Mouse (Mus musculus) heart, embryonic 14.5 days (tissue): ENCODE results near the gene Ppp4r1. TPM values are rescaled to one million over a fixed set of nuclear protein-coding genes. Genes with fewer than 3 reads are reported as not detected.

ENCODE experiments used
- ATAC-seq: fragments of 200-750 bp; cut with Nextera tagmentation; 2 replicates; pipeline ENCODE4 v1.8.0; 2017; ENCODE audit warnings: low read depth, moderate TSS enrichment; ENCODE audit not compliant: insufficient number of reproducible peaks, insufficient read depth, low FRiP score
- H3K27ac ChIP-seq, 2 experiments: fragments of 200-500 bp in 1 of 2; fragments of 300-500 bp in 1 of 2; sonication (generic) in 1 of 2; replicated peaks in 1 of 2; 2 replicates each; pipeline ENCODE4 v1.5.1; 2012 to 2014; ENCODE audit warnings: low read depth in 2 of 2, low read length in 2 of 2, control low read depth in 1 of 2, mild to moderate bottlenecking in 1 of 2, mixed read lengths in 1 of 2; ENCODE audit not compliant: control insufficient read depth in 1 of 2, insufficient read depth in 1 of 2
- H3K27me3 ChIP-seq: fragments of 300-500 bp; sonication (generic); 2 replicates; pipeline ENCODE4 v1.6.1; 2014; ENCODE audit warnings: mild to moderate bottlenecking, low read length, control low read depth; ENCODE audit not compliant: control insufficient read depth, insufficient read depth
- H3K36me3 ChIP-seq: fragments of 300-500 bp; sonication (generic); 2 replicates; pipeline ENCODE4 v1.6.1; 2014; ENCODE audit warnings: mild to moderate bottlenecking, control low read depth, low read length, mixed read lengths; ENCODE audit not compliant: control insufficient read depth, insufficient read depth
- H3K4me1 ChIP-seq, 2 experiments: fragments of 200-500 bp in 1 of 2; fragments of 300-500 bp in 1 of 2; sonication (generic) in 1 of 2; 2 replicates each; pipeline ENCODE4 v1.6.1; 2012 to 2014; ENCODE audit warnings: low read length in 2 of 2, control low read depth in 1 of 2, mixed read lengths in 1 of 2; ENCODE audit not compliant: control insufficient read depth in 2 of 2, insufficient read depth in 2 of 2
- H3K4me2 ChIP-seq: fragments of 300-500 bp; sonication (generic); 2 replicates; pipeline ENCODE4 v1.6.1; 2014; ENCODE audit warnings: mild to moderate bottlenecking, low read length
- H3K4me3 ChIP-seq, 2 experiments: fragments of 200-500 bp in 1 of 2; fragments of 300-500 bp in 1 of 2; sonication (generic) in 1 of 2; 2 replicates each; pipeline ENCODE4 v1.5.1; 2012 to 2014; ENCODE audit warnings: low read length in 2 of 2, mild to moderate bottlenecking in 2 of 2, control low read depth in 1 of 2, low read depth in 1 of 2, moderate library complexity in 1 of 2; ENCODE audit not compliant: control insufficient read depth in 1 of 2, insufficient read depth in 1 of 2
- H3K9ac ChIP-seq: fragments of 300-500 bp; sonication (generic); 2 replicates; pipeline ENCODE4 v1.6.1; 2014; ENCODE audit warnings: mild to moderate bottlenecking, low read length
- H3K9me3 ChIP-seq: fragments of 300-500 bp; sonication (generic); 2 replicates; pipeline ENCODE4 v1.6.1; 2016; ENCODE audit warnings: low read length, control low read depth; ENCODE audit not compliant: control insufficient read depth
- WGBS: fragments of 180-500 bp; shearing (Covaris S2); extraction: QIAGEN DNeasy Blood & Tissue Kit; methylation state at CpG from one replicate; pipeline ENCODE4 v1.1.7; 2014; 5-methylcytosine and 5-hydroxymethylcytosine counted together
- polyA plus RNA-seq: library from polyadenylated mRNA; unstranded; fragments of >200 nt; fragmentation: Nextera tagmentation; extraction: Ambion mirVana; gene quantifications from 2 replicates; pipeline ENCODE4 v1.2.1, GENCODE M21; 2014

The Ppp4r1 gene
- polyA plus RNA-seq, 1 experiment from 2014 or later: 34.8 TPM

- WGBS: 31% methylated on average over 4 of the region's 4 CpGs
- H3K4me3 ChIP-seq: no peak overlapping the region
- no peak overlapping the region for H3K9ac ChIP-seq
- peaks cover 0 to 6% of the 10 kb centered on the region in 2 experiments; a peak in 1 of 4 replicates for H3K4me1 ChIP-seq
- H3K27me3 ChIP-seq: no peaks in the 10 kb centered on the region
- peaks cover 17% of the 10 kb centered on the region for H3K36me3 ChIP-seq
- no peak for ATAC-seq
- H3K9me3 ChIP-seq: no peaks in the 10 kb centered on the region
- no peak overlapping the region for H3K27ac ChIP-seq
- H3K4me2 ChIP-seq: no peak overlapping the region
Measured at GRCm38 (mm10) chr17:65870146-65870545, 87.8 kb downstream of the Ppp4r1 start.

GRCm38 (mm10) chr17:65871641-65872041 is 89.3 kb downstream of the Ppp4r1 start:
- no peaks in the 10 kb centered on the region for H3K9me3 ChIP-seq
- no peaks in the 10 kb centered on the region for H3K27me3 ChIP-seq
- no peak overlapping the region for H3K27ac ChIP-seq
- peaks cover 9% of the 10 kb centered on the region for H3K36me3 ChIP-seq
- no peak for ATAC-seq
- H3K9ac ChIP-seq: no peak overlapping the region
- peaks cover 0 to 6% of the 10 kb centered on the region in 2 experiments; a peak in 1 of 4 replicates for H3K4me1 ChIP-seq
- 44% methylated on average over 5 of the region's 5 CpGs for WGBS
- no peak overlapping the region for H3K4me3 ChIP-seq
- no peak overlapping the region for H3K4me2 ChIP-seq

- H3K27ac ChIP-seq: no peak overlapping the region
- 66% methylated on average over 6 of the region's 6 CpGs for WGBS
- H3K9ac ChIP-seq: no peak overlapping the region
- H3K4me1 ChIP-seq: peaks cover 0 to 6% of the 10 kb centered on the region in 2 experiments; a peak in 1 of 4 replicates
- no peaks in the 10 kb centered on the region for H3K9me3 ChIP-seq
- peaks cover 5% of the 10 kb centered on the region for H3K36me3 ChIP-seq
- H3K4me3 ChIP-seq: no peak overlapping the region
- no peak overlapping the region for H3K4me2 ChIP-seq
- no peaks in the 10 kb centered on the region for H3K27me3 ChIP-seq
- no peak for ATAC-seq
Measured at GRCm38 (mm10) chr17:65872051-65872450, 89.7 kb downstream of the Ppp4r1 start.

DNA sequence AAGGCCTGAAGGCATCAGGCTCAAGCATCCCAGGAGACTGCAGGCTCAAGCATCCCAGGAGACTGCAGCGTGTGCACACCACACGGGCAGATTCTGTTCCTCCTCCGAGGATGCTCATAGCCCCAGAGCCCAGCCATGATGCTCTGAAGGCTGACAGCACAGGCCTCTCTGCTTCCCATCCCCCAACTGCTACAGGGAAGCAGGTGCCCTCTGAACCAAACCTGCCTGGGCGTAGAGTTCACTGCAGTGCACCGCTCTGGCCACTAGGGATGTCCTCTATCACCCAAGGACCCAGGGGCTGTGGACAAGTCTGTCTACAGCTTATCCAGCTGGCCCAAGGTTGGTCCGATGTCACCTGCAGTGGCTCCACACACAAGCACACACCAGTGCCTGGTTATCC is 90.3 kb downstream of the Ppp4r1 start:
- Histone ChIP-seq H3K9ac (no peak overlapping the region), H3K4me2 (no peak overlapping the region), H3K9me3 (no peaks in the 10 kb centered on the region), H3K27ac (no peak overlapping the region), H3K4me3 (no peak overlapping the region), H3K27me3 (no peaks in the 10 kb centered on the region), H3K36me3 (no peaks in the 10 kb centered on the region), H3K4me1 (peaks cover 0 to 6% of the 10 kb centered on the region in 2 experiments; a peak in 1 of 4 replicates)
- WGBS: 44% methylated on average over 6 of the region's 6 CpGs
- ATAC-seq: no peak

- Histone ChIP-seq H3K4me3 (no peak overlapping the region), H3K36me3 (no peaks in the 10 kb centered on the region), H3K4me1 (peaks cover 0 to 6% of the 10 kb centered on the region in 2 experiments; a peak in 1 of 4 replicates), H3K27ac (no peak overlapping the region), H3K4me2 (no peak overlapping the region), H3K9me3 (no peaks in the 10 kb centered on the region), H3K27me3 (no peaks in the 10 kb centered on the region), H3K9ac (no peak overlapping the region)
- no peak for ATAC-seq
- 86% methylated on average over 4 of the region's 4 CpGs for WGBS
Measured at GRCm38 (mm10) chr17:65873156-65873555, 90.8 kb downstream of the Ppp4r1 start.

GRCm38 (mm10) chr17:65873834-65874233 is 91.5 kb downstream of the Ppp4r1 start:
- H3K27me3 ChIP-seq: no peaks in the 10 kb centered on the region
- 94% methylated on average over 11 of the region's 11 CpGs for WGBS
- H3K9ac ChIP-seq: no peak overlapping the region
- H3K4me3 ChIP-seq: no peak overlapping the region
- no peaks in the 10 kb centered on the region for H3K9me3 ChIP-seq
- H3K27ac ChIP-seq: no peak overlapping the region
- no peak overlapping the region for H3K4me2 ChIP-seq
- ATAC-seq: no peak
- H3K4me1 ChIP-seq: peaks cover 0 to 6% of the 10 kb centered on the region in 2 experiments; a peak in 1 of 4 replicates
- H3K36me3 ChIP-seq: no peaks in the 10 kb centered on the region

GRCm38 (mm10) chr17:65877026-65877425 is 94.7 kb downstream of the Ppp4r1 start:
- Histone ChIP-seq H3K4me1 (peaks cover 3 to 14% of the 10 kb centered on the region in 2 experiments), H3K36me3 (no peaks in the 10 kb centered on the region), H3K27me3 (no peaks in the 10 kb centered on the region), H3K9me3 (no peaks in the 10 kb centered on the region), H3K27ac (no peak overlapping the region), H3K4me3 (no peak overlapping the region), H3K9ac (no peak overlapping the region), H3K4me2 (no peak overlapping the region)
- ATAC-seq: no peak
- 72% methylated on average over 6 of the region's 6 CpGs for WGBS

- Histone ChIP-seq H3K27ac (peak overlapping the region; percentile 70 to 92), H3K4me1 (peaks cover 6 to 29% of the 10 kb centered on the region in 2 experiments), H3K9me3 (no peaks in the 10 kb centered on the region), H3K36me3 (no peaks in the 10 kb centered on the region), H3K4me2 (peak overlapping the region; percentile 96), H3K4me3 (peak overlapping the region; percentile 98), H3K9ac (peak overlapping the region; percentile 95), H3K27me3 (no peaks in the 10 kb centered on the region)
- peak; percentile 7 for ATAC-seq
- under 1% methylated on average over 50 of the region's 56 CpGs for WGBS
Measured at GRCm38 (mm10) chr17:65884061-65884669, 101.8 kb downstream of the Ppp4r1 start.
